Mouse (Mus musculus) forebrain, postnatal 0 days (tissue): ENCODE measurements at regions not wholly inside any gene's neighbourhood (a gene's known extent, or its start where the extent isn't known, plus 50 kb on each side); places are given as distances from the start of the nearest gene placed in this dataset.

Experiments used
- ATAC-seq: fragments of 200-750 bp; cut with Nextera tagmentation; 2 replicates; pipeline ENCODE4 v1.8.0; 2017; ENCODE audit warnings: mild to moderate bottlenecking, moderate library complexity
- DNase-seq: peaks from one replicate; pipeline ENCODE4 v3.0.0-alpha.2; 2015
- H3K27ac ChIP-seq: fragments of 300-500 bp; sonication (generic); 2 replicates; pipeline ENCODE4 v1.5.1; 2014; ENCODE audit warnings: low read depth, mild to moderate bottlenecking, antibody characterized with exemption, low read length, moderate library complexity, mixed read lengths
- H3K27me3 ChIP-seq: fragments of 300-500 bp; sonication (generic); 2 replicates; pipeline ENCODE4 v1.6.1; 2014; ENCODE audit warnings: mild to moderate bottlenecking, low read length, mixed read lengths; ENCODE audit not compliant: insufficient read depth
- H3K36me3 ChIP-seq: fragments of 300-500 bp; sonication (generic); 2 replicates; pipeline ENCODE4 v1.6.1; 2014; ENCODE audit warnings: mild to moderate bottlenecking, moderate library complexity; ENCODE audit not compliant: insufficient read depth
- H3K4me1 ChIP-seq: fragments of 300-500 bp; sonication (generic); 2 replicates; pipeline ENCODE4 v1.6.1; 2014; ENCODE audit warnings: antibody characterized with exemption; ENCODE audit not compliant: insufficient read depth
- H3K4me2 ChIP-seq: fragments of 300-500 bp; sonication (generic); 2 replicates; pipeline ENCODE4 v1.6.1; 2014; ENCODE audit warnings: low read depth, mild to moderate bottlenecking, moderate library complexity
- H3K4me3 ChIP-seq: fragments of 300-500 bp; sonication (generic); 2 replicates; pipeline ENCODE4 v1.5.1; 2014; ENCODE audit warnings: low read depth, low read length, mixed read lengths
- H3K9ac ChIP-seq: fragments of 300-500 bp; sonication (generic); 2 replicates; pipeline ENCODE4 v1.6.1; 2014; ENCODE audit warnings: mild to moderate bottlenecking
- H3K9me3 ChIP-seq: fragments of 300-500 bp; sonication (generic); 2 replicates; pipeline ENCODE4 v1.6.1; 2016; ENCODE audit warnings: low read length
- CTCF ChIP-seq: sonication (generic); IDR thresholded peaks from 2 replicates; pipeline ENCODE4 v1.5.1; 2016; ENCODE audit warnings: antibody characterized with exemption, control low read depth, low read depth
- WGBS: fragments of 180-500 bp; shearing (Covaris S2); extraction: QIAGEN DNeasy Blood & Tissue Kit; methylation state at CpG from one replicate; pipeline ENCODE4 v1.1.7; 2014; 5-methylcytosine and 5-hydroxymethylcytosine counted together

- WGBS = 92% methylated on average over 2 of the region's 2 CpGs
- Histone ChIP-seq H3K36me3 (no peaks in the 10 kb centered on the region), H3K4me3 (no peak overlapping the region), H3K4me2 (no peak overlapping the region), H3K9ac (no peak overlapping the region), H3K9me3 (no peaks in the 10 kb centered on the region), H3K4me1 (no peaks in the 10 kb centered on the region), H3K27ac (no peak overlapping the region), H3K27me3 (no peaks in the 10 kb centered on the region)
- ATAC-seq (no peak), DNase-seq (no peak)
- no peak for TF ChIP-seq CTCF
These were observed 223.9 kb upstream of the Mpped2 start for GRCm38 (mm10) chr2:106469196-106469595.

GRCm38 (mm10) chr2:106473458-106473857, 219.6 kb upstream of the Mpped2 start:
- WGBS = 92% methylated on average over 3 of the region's 3 CpGs
- Histone ChIP-seq H3K36me3 (no peaks in the 10 kb centered on the region), H3K27ac (no peak overlapping the region), H3K4me3 (no peak overlapping the region), H3K4me1 (no peaks in the 10 kb centered on the region), H3K9me3 (no peaks in the 10 kb centered on the region), H3K9ac (no peak overlapping the region), H3K27me3 (no peaks in the 10 kb centered on the region), H3K4me2 (no peak overlapping the region)
- no peak for ATAC-seq
- DNase-seq = no peak
- TF ChIP-seq CTCF = no peak

- Histone ChIP-seq H3K4me1 (no peaks in the 10 kb centered on the region), H3K9me3 (no peaks in the 10 kb centered on the region), H3K4me2 (no peak overlapping the region), H3K36me3 (no peaks in the 10 kb centered on the region), H3K27me3 (no peaks in the 10 kb centered on the region), H3K27ac (no peak overlapping the region), H3K4me3 (no peak overlapping the region), H3K9ac (no peak overlapping the region)
- 92% methylated on average over 2 of the region's 2 CpGs for WGBS
- TF ChIP-seq CTCF = no peak
- DNase-seq = no peak
- no peak for ATAC-seq
These were observed 215.1 kb upstream of the Mpped2 start for GRCm38 (mm10) chr2:106477991-106478390.

- Histone ChIP-seq H3K4me2 (no peak overlapping the region), H3K27ac (no peak overlapping the region), H3K9me3 (no peaks in the 10 kb centered on the region), H3K9ac (no peak overlapping the region), H3K27me3 (no peaks in the 10 kb centered on the region), H3K4me3 (no peak overlapping the region), H3K4me1 (no peaks in the 10 kb centered on the region), H3K36me3 (no peaks in the 10 kb centered on the region)
- TF ChIP-seq CTCF = no peak
- DNase-seq = no peak
- 57% methylated on average over 5 of the region's 5 CpGs for whole genome bisulfite sequencing
- no peak for ATAC-seq
These were observed 205.6 kb upstream of the Mpped2 start for GRCm38 (mm10) chr2:106487335-106488082.

GRCm38 (mm10) chr2:106498735-106499134, 194.3 kb upstream of the Mpped2 start:
- no peak for TF ChIP-seq CTCF
- DNase-seq = no peak
- H3K36me3 ChIP-seq = no peaks in the 10 kb centered on the region
- ATAC-seq = no peak
- no peaks in the 10 kb centered on the region for H3K4me1 ChIP-seq
- no peaks in the 10 kb centered on the region for H3K27me3 ChIP-seq
- no peak overlapping the region for H3K4me3 ChIP-seq
- no peak overlapping the region for H3K4me2 ChIP-seq
- H3K27ac ChIP-seq = no peak overlapping the region
- no peak overlapping the region for H3K9ac ChIP-seq
- H3K9me3 ChIP-seq = no peaks in the 10 kb centered on the region

- Histone ChIP-seq H3K4me3 (no peak overlapping the region), H3K9me3 (no peaks in the 10 kb centered on the region), H3K4me2 (no peak overlapping the region), H3K4me1 (no peaks in the 10 kb centered on the region), H3K27me3 (no peaks in the 10 kb centered on the region), H3K36me3 (no peaks in the 10 kb centered on the region), H3K9ac (no peak overlapping the region), H3K27ac (no peak overlapping the region)
- no peak for TF ChIP-seq CTCF
- no peak for DNase-seq
- peak; percentile 82 for ATAC-seq
- WGBS = 19% methylated on average over 3 of the region's 3 CpGs
These were observed 193.7 kb upstream of the Mpped2 start for GRCm38 (mm10) chr2:106499227-106499928.

GRCm38 (mm10) chr2:106504933-106505420, 188.1 kb upstream of the Mpped2 start:
- TF ChIP-seq CTCF = no peak
- 91% methylated on average over 1 of the region's 1 CpGs for WGBS

More at GRCm38 (mm10) chr2:106504933-106505420, 188.1 kb upstream of the Mpped2 start:
- H3K4me2 ChIP-seq = no peak overlapping the region
- H3K4me1 ChIP-seq = no peaks in the 10 kb centered on the region
- H3K27me3 ChIP-seq = no peaks in the 10 kb centered on the region
- no peaks in the 10 kb centered on the region for H3K9me3 ChIP-seq
- DNase-seq (no peak), ATAC-seq (no peak)
- no peak overlapping the region for H3K4me3 ChIP-seq
- no peaks in the 10 kb centered on the region for H3K36me3 ChIP-seq
- no peak overlapping the region for H3K9ac ChIP-seq
- no peak overlapping the region for H3K27ac ChIP-seq
